Mouse (Mus musculus): ENCODE measurements around the gene Ilvbl. TPM values are rescaled to one million over a fixed set of nuclear protein-coding genes. Genes with fewer than 3 reads are reported as not detected.
"Not testable (repeated sequence)": the region's sequence is repeated elsewhere in the genome, so short reads cannot be mapped to it uniquely, and the experiment has no call there.

The Ilvbl gene
- polyA plus RNA-seq, 2 experiments, result 45.8 to 52.5 TPM

DNA sequence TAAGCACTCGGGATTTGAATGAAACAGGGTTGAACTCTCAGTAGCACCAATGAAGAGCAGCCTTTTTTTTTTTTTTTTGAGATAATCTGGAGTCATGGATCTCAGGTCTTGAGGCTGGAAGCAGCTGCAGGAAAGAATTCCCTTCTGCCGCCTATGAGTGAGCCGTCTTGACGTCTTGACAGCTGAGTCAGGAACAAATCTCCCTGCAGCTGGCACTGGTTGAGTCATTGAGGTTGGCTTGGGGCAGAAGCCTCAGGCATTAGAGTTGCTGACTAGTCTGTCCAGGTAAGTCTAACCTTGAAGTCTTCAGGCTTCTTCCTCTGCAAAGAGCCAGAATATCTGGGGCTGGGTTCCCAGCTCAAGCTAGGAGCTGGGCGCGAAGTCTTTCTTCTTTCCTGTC lies 20.0 kb downstream of the Ilvbl start:
- DNase-seq (ENCODE audit: low spot score) (no peak), ATAC-seq (ENCODE audit: low FRiP score, low read depth) (no peak)
- Histone ChIP-seq H3K9ac (ENCODE audit: low read depth, low read length, severe bottlenecking) (no peak overlapping the region), H3K27ac (replicated peaks; ENCODE audit: low read depth, low read length) (no peak overlapping the region), H3K27me3 (ENCODE audit: control insufficient read depth, insufficient read depth, low read length) (no peaks in the 10 kb centered on the region), H3K4me2 (replicated peaks; ENCODE audit: low read depth, low read length, severe bottlenecking) (no peak overlapping the region), H3K36me3 (ENCODE audit: control insufficient read depth, insufficient read depth, low read length) (peaks cover 9% of the 10 kb centered on the region), H3K9me3 (ENCODE audit: control insufficient read depth, low read length) (no peaks in the 10 kb centered on the region), H3K4me3 (replicated peaks; ENCODE audit: low read length) (no peak overlapping the region), H3K4me1 (ENCODE audit: control insufficient read depth, insufficient read depth, low read length) (peaks cover 12% of the 10 kb centered on the region)
- TF ChIP-seq POLR2A (IDR thresholded peaks at IDR 0.05; ENCODE audit: borderline replicate concordance, extremely low read depth, insufficient read depth, insufficient read length), result no peak
- WGBS, result 66% methylated on average over 6 of the region's 6 CpGs

DNA sequence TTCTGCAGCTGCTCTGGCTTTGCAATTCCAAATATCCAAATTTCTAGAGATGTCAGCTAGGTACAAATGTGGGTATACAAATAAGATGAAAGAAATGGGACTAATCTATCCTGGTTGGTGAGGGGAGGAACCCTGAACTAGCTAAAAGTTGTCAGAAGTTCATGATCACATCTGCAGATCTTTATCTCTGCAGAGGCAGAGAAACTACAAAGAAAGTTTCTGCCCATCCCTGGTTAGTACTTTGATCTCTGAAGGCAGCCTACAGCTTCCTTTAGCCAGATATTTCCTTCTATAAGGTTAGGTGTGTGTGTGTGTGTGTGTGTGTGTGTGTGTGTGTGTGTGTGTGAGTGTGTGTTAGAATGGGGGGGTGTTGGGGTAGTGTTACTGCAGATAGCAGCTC lies 20.4 kb downstream of the Ilvbl start:
- H3K4me2 ChIP-seq (replicated peaks; ENCODE audit: low read depth, low read length, severe bottlenecking), result no peak overlapping the region
- peaks cover 12% of the 10 kb centered on the region for H3K4me1 ChIP-seq (ENCODE audit: control insufficient read depth, insufficient read depth, low read length)
- peaks cover 5% of the 10 kb centered on the region for H3K36me3 ChIP-seq (ENCODE audit: control insufficient read depth, insufficient read depth, low read length)
- ATAC-seq (ENCODE audit: low FRiP score, low read depth) (no peak), DNase-seq (ENCODE audit: low spot score) (no peak)
- no peak overlapping the region for H3K9ac ChIP-seq (ENCODE audit: low read depth, low read length, severe bottlenecking)
- no peak overlapping the region for H3K27ac ChIP-seq (replicated peaks; ENCODE audit: low read depth, low read length)
- H3K4me3 ChIP-seq (replicated peaks; ENCODE audit: low read length), result no peak overlapping the region
- H3K27me3 ChIP-seq (ENCODE audit: control insufficient read depth, insufficient read depth, low read length), result no peaks in the 10 kb centered on the region
- no peaks in the 10 kb centered on the region for H3K9me3 ChIP-seq (ENCODE audit: control insufficient read depth, low read length)
- TF ChIP-seq POLR2A (IDR thresholded peaks at IDR 0.05; ENCODE audit: borderline replicate concordance, extremely low read depth, insufficient read depth, insufficient read length), result no peak

DNA sequence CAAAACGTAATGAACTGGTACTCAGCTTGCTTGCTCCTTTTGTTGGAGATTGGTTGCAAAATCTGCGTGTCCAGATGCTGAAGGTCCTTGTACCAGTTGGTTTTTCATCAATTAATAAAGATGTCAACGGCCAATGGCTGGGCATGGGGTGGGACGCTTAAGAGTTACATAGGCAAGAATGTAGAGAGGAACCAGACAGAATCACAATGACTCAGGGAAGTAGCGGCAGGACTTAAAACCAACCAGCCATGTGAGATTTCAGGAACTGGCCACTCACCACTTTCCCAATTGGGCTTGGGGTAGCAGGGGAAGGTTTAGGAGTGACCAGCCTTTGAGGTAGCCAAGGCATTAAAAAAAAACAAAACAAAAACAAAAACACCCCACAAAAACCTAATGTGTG lies 25.7 kb downstream of the Ilvbl start:
- H3K4me2 ChIP-seq (replicated peaks; ENCODE audit: low read depth, low read length, severe bottlenecking), result no peak overlapping the region
- H3K27me3 ChIP-seq (ENCODE audit: control insufficient read depth, insufficient read depth, low read length), result no peaks in the 10 kb centered on the region
- TF ChIP-seq POLR2A (IDR thresholded peaks at IDR 0.05; ENCODE audit: borderline replicate concordance, extremely low read depth, insufficient read depth, insufficient read length), result no peak
- 83% methylated on average over 5 of the region's 5 CpGs for WGBS
- no peak overlapping the region for H3K4me3 ChIP-seq (replicated peaks; ENCODE audit: low read length)
- ATAC-seq (ENCODE audit: low FRiP score, low read depth), result no peak
- H3K9me3 ChIP-seq (ENCODE audit: control insufficient read depth, low read length), result no peaks in the 10 kb centered on the region
- H3K4me1 ChIP-seq (ENCODE audit: control insufficient read depth, insufficient read depth, low read length), result no peaks in the 10 kb centered on the region
- no peaks in the 10 kb centered on the region for H3K36me3 ChIP-seq (ENCODE audit: control insufficient read depth, insufficient read depth, low read length)
- no peak overlapping the region for H3K9ac ChIP-seq (ENCODE audit: low read depth, low read length, severe bottlenecking)
- H3K27ac ChIP-seq (replicated peaks; ENCODE audit: low read depth, low read length), result no peak overlapping the region
- DNase-seq (ENCODE audit: low spot score), result no peak

DNA sequence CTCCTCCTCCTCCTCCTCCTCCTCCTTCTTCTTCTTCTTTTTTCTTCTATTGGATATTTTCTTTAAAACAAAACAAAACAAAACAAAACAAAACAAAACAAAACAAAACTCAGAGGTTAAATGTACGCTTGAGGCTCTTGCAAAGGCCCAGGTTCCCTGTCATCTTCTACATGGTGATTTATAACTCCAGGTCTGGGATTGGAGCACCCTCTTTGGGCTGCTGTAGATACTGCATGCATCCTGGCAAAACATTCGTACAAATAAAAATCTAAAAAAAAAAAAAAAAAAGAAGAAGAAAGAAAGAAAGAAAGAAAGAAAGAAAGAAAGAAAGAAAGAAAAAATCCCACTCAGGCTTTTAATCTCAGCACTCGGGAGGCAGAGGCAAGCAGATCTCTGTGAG lies 30.9 kb downstream of the Ilvbl start:
- 58% methylated on average over 3 of the region's 3 CpGs for WGBS
- Histone ChIP-seq H3K36me3 (ENCODE audit: control insufficient read depth, insufficient read depth, low read length) (no peaks in the 10 kb centered on the region), H3K4me3 (replicated peaks; ENCODE audit: low read length) (no peak overlapping the region), H3K9ac (ENCODE audit: low read depth, low read length, severe bottlenecking) (no peak overlapping the region), H3K9me3 (ENCODE audit: control insufficient read depth, low read length) (no peaks in the 10 kb centered on the region), H3K27ac (replicated peaks; ENCODE audit: low read depth, low read length) (no peak overlapping the region), H3K27me3 (ENCODE audit: control insufficient read depth, insufficient read depth, low read length) (no peaks in the 10 kb centered on the region), H3K4me1 (ENCODE audit: control insufficient read depth, insufficient read depth, low read length) (no peaks in the 10 kb centered on the region), H3K4me2 (replicated peaks; ENCODE audit: low read depth, low read length, severe bottlenecking) (no peak overlapping the region)
- TF ChIP-seq POLR2A (IDR thresholded peaks at IDR 0.05; ENCODE audit: borderline replicate concordance, extremely low read depth, insufficient read depth, insufficient read length), result no peak
- DNase-seq (ENCODE audit: low spot score) (peak; percentile 28), ATAC-seq (ENCODE audit: low FRiP score, low read depth) (no peak)

DNA sequence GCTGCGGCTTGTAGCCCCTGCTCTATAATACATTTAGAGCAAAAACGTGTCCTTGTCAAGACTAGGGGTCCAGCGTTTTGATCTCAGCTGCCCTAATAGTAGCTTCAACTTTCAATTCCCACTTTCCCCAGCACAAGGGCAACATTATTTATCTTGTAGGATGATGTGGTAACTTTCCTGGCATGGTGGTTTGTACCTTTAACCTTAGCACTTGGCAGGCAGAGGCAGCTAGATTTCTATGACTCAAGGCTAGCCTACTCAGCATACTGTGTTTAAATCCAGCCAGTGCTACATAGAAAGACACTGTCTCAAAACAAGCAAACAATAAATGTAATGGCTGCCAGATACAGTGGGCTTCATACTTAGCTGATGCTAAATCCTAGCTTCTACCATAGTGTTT lies 33.5 kb downstream of the Ilvbl start:
- DNase-seq (ENCODE audit: low spot score) (no peak), ATAC-seq (ENCODE audit: low FRiP score, low read depth) (no peak)
- no peak overlapping the region for H3K27ac ChIP-seq (replicated peaks; ENCODE audit: low read depth, low read length)
- no peak overlapping the region for H3K9ac ChIP-seq (ENCODE audit: low read depth, low read length, severe bottlenecking)
- H3K9me3 ChIP-seq (ENCODE audit: control insufficient read depth, low read length), result no peaks in the 10 kb centered on the region
- no peak overlapping the region for H3K4me2 ChIP-seq (replicated peaks; ENCODE audit: low read depth, low read length, severe bottlenecking)
- no peaks in the 10 kb centered on the region for H3K27me3 ChIP-seq (ENCODE audit: control insufficient read depth, insufficient read depth, low read length)
- no peak for TF ChIP-seq POLR2A (IDR thresholded peaks at IDR 0.05; ENCODE audit: borderline replicate concordance, extremely low read depth, insufficient read depth, insufficient read length)
- 83% methylated on average over 3 of the region's 3 CpGs for whole genome bisulfite sequencing
- H3K36me3 ChIP-seq (ENCODE audit: control insufficient read depth, insufficient read depth, low read length), result no peaks in the 10 kb centered on the region
- no peaks in the 10 kb centered on the region for H3K4me1 ChIP-seq (ENCODE audit: control insufficient read depth, insufficient read depth, low read length)
- no peak overlapping the region for H3K4me3 ChIP-seq (replicated peaks; ENCODE audit: low read length)

DNA sequence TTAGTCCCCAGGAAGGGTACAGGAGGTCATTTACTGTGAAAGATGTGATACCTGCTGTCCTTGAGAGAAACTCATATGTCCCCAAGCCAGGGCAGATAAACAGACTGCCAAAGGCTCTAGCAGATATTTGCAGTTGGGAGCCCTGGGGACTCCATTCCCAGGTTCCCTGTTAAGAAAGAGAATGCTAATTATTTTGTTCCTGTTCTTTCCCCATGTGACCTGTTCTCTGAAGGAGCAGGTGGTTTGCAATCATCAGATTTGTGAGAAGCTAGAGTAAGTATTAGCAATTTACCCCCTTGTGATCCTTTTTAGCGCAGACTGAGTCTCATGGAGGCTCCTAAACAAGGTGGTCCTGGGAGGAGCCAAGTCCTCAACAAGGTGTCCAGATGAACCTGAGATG lies 43.8 kb downstream of the Ilvbl start, which contains the start of gene Olfr1357:
Gene Olfr1357 (minus strand): TSS at position 101 of the 400 bp plus-strand sequence.
- WGBS, result 89% methylated on average over 1 of the region's 1 CpGs
- H3K9me3 ChIP-seq (ENCODE audit: control insufficient read depth, low read length), result no peaks in the 10 kb centered on the region
- no peak for ATAC-seq (ENCODE audit: low FRiP score, low read depth)

DNA sequence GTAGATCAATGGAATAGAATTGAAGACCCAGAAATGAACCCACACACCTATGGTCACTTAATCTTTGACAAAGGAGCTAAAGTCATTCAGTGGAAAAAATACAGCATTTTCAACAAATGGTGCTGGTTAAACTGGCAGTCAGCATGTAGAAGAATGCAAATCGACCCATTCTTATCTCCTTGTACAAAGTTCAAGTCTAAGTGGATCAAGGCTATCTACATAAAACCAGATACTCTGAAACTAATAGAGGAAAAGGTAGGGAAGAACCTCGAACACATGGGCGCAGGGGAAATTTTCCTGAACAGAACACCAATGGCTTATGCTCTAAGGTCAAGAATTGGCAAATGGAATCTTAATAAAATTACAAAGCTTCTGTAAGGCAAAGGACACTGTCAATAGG lies 49.0 kb downstream of the Ilvbl start:
- H3K4me3 ChIP-seq (replicated peaks; ENCODE audit: low read length); H3K9ac ChIP-seq (ENCODE audit: low read depth, low read length, severe bottlenecking); DNase-seq (ENCODE audit: low spot score); H3K4me1 ChIP-seq (ENCODE audit: control insufficient read depth, insufficient read depth, low read length); H3K4me2 ChIP-seq (replicated peaks; ENCODE audit: low read depth, low read length, severe bottlenecking); H3K27ac ChIP-seq (replicated peaks; ENCODE audit: low read depth, low read length); H3K36me3 ChIP-seq (ENCODE audit: control insufficient read depth, insufficient read depth, low read length); ATAC-seq (ENCODE audit: low FRiP score, low read depth); H3K27me3 ChIP-seq (ENCODE audit: control insufficient read depth, insufficient read depth, low read length); H3K9me3 ChIP-seq (ENCODE audit: control insufficient read depth, low read length): not testable (repeated sequence)
- WGBS, result 74% methylated on average over 3 of the region's 3 CpGs

More for the DNA sequence above, 43.8 kb downstream of the Ilvbl start, which contains the start of gene Olfr1357:
- Histone ChIP-seq H3K27me3 (ENCODE audit: control insufficient read depth, insufficient read depth, low read length) (no peaks in the 10 kb centered on the region), H3K36me3 (ENCODE audit: control insufficient read depth, insufficient read depth, low read length) (no peaks in the 10 kb centered on the region), H3K4me1 (ENCODE audit: control insufficient read depth, insufficient read depth, low read length) (no peaks in the 10 kb centered on the region), H3K27ac (replicated peaks; ENCODE audit: low read depth, low read length) (no peak within 1 kb of the TSS), H3K9ac (ENCODE audit: low read depth, low read length, severe bottlenecking) (no peak within 1 kb of the TSS), H3K4me3 (replicated peaks; ENCODE audit: low read length) (no peak within 1 kb of the TSS), H3K4me2 (replicated peaks; ENCODE audit: low read depth, low read length, severe bottlenecking) (no peak within 1 kb of the TSS)
- no peak for DNase-seq (ENCODE audit: low spot score)
- TF ChIP-seq POLR2A (IDR thresholded peaks at IDR 0.05; ENCODE audit: borderline replicate concordance, extremely low read depth, insufficient read depth, insufficient read length), result no peak
